Mouse (Mus musculus) ovary, postnatal 36 days (tissue): ENCODE results near the gene Ttf1.
A peak's percentile ranks its signal among the peaks of the same experiment; 100 is the strongest.
"Not testable (repeated sequence)": the region's sequence is repeated elsewhere in the genome, so short reads cannot be mapped to it uniquely, and the experiment has no call there.

ENCODE experiments used
- DNase-seq: peaks from one replicate; pipeline ENCODE4 v3.0.0; 2022; ENCODE audit warnings: low spot score, mixed read lengths

Ttf1 gene

DNA sequence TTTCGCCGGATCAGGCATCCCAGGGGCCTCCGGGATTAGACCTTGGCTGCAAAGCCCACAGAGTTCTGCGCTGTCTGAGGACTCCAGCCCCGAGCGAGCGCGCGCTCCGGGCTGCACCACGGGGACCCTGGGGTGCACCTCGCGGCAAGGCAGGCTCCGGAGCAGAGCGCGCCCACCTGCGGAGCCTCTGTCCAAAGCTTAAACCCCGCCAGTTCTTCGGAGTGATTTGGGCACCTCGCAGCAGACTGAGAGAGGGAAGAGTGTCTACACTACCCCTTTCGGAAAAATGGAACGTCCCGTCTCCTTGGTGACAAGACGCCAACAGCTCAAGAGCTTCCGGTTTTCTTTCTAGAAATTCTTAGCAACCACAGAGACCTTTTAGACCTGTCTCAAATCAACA lies 5.1 kb upstream of the Ttf1 start, which contains the start of gene Cfap77:
TSS of gene Cfap77 (minus strand) at position 76 of the 400 bp plus-strand sequence.
- peak; percentile 48 for DNase-seq

DNA sequence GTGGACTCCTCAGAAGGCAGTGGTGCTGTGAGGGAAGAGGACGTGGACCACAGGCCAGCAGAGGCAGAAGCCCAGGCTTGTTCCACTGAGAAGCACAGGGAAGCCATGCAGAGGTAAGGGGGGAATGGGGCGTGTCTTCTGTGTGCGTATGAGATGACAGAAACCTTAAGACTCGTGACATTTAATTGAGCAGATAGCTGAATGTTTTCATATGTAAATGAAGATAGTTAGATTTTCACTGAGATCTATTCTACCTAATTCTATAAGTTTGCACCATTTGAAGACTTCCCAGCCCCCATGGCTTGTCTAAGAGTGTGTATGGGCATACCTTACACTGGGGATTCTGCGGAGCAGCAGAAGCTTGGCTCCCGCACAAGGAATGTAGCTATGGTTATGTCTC lies 5.7 kb downstream of the Ttf1 start:
- no peak for DNase-seq

- DNase-seq = no peak
Observed at GRCm38 (mm10) chr2:29066410-29066809, 6.3 kb downstream of the Ttf1 start.

DNA sequence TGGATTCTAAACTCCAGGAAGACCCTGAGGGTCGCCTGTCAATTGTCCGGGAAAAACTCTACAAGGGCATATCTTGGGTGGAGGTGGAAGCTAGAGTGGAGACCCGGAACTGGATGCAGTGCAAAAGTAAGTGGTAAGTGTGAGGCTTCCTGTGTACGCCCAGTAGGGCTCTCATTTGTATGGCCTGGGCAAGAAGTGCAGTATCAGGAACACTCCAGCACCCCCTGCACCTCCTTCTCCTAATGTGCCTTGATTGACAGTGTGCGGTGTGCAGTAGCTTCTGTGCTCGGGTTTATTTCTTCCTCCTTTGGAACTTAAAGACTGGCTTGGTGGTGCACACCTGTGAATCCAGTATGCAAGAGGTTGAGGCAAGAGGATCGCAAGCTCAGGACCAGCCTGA lies 14.6 kb downstream of the Ttf1 start:
- no peak for DNase-seq

- no peak for DNase-seq
Observed at GRCm38 (mm10) chr2:29075331-29076070, 15.4 kb downstream of the Ttf1 start.

- no peak for DNase-seq
Observed at GRCm38 (mm10) chr2:29076226-29076625, 16.2 kb downstream of the Ttf1 start.

- peak; percentile 23 for DNase-seq
Observed at GRCm38 (mm10) chr2:29081965-29082364, 21.9 kb downstream of the Ttf1 start.

DNA sequence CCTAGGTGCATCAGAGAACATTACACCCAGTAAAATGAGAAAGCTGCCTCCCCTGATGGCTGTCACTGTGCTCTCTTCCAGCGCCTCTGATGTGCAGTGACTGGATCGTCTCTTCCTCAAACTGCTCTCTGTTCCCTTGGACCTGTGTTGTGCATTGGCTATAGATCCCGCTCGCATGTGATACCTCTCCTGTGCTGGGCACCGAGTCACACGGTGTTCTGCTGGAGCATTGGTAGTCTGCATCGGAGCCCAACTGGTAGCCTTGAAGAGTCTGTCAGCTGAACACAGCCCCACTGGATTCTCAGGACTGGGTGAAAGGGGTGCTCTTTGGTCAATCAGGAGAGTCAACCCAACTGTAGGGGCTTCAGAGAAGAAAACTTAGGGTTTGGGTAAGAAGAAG lies 26.0 kb downstream of the Ttf1 start:
- no peak for DNase-seq

DNA sequence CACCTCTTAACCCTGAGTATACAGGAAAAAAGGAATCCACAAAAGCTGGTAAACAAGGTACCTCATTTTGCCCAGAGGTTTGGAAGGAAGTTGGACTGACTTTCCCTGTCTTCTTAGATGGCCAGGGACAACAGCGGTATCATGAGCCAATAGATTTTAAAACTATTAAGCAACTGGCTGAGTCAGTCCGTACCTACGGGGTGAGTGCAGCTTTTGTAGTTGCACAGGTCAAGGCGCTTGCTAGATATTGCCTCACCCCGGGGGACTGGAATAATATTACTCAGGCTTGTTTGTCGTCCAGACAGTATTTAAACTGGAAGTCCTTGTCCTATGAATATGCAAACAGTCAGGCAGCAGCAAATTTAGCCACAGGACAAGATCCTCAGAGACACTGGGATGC lies 29.2 kb downstream of the Ttf1 start:
- DNase-seq = not testable (repeated sequence)

GRCm38 (mm10) chr2:29095674-29096073 lies 35.6 kb downstream of the Ttf1 start:
- DNase-seq = no peak

DNA sequence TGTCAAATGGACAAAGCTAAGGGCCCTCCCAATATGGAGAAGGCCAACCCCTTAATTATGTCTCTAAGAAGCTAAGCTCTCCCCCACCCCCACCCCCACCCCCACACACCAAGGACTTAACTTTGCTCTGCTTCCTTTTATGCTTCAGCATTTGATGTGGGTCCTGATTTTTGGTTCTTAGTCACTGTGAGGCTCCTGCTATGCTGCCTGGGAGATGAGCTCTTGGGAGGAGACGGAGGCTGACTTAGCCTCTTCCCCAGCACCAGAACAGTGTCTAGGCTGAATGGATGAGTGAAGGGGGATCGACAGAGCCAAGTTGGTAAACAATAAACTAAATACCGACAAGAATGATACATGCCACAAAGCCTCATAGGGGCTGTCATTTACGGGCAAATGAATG lies 36.7 kb downstream of the Ttf1 start:
- no peak for DNase-seq

- no peak for DNase-seq
Observed at GRCm38 (mm10) chr2:29097465-29097864, 37.4 kb downstream of the Ttf1 start.

DNA sequence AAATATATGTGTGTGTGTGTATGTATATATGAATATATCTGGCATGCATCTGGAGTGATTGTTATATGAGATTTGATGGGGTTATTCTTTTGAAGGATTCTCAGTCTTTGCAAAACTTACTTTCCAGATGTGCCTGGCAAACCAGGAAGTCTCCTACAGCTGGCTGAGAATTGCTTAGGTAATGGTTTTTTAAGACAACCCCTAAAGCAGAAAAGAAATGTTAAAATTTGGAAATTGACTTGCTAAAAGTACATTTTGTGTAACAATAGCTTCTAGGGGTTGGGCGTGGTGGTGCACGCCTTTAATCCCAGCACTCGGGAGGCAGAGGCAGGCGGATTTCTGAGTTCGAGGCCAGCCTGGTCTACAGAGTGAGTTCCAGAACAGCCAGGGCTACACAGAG lies 37.9 kb downstream of the Ttf1 start:
- not testable (repeated sequence) for DNase-seq

DNA sequence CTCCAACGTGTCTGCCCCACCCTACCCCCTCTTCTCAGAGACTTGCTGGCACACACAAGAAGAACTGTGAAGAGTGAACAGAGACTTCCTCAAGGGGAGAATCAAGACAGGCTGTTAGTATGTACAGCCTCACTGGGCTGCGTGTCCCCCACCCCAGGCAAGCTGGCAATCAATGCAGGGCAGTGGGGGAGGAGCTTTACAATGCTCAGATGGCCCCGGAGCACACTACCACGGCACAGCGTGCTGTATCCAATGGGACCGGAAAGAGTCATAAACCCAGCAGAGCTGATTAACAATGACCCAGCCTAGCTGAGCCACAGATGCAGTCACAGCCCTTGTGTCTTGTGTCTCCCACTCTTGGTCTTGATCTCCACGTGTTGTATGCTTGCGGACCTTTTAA lies 38.7 kb downstream of the Ttf1 start:
- no peak for DNase-seq

DNA sequence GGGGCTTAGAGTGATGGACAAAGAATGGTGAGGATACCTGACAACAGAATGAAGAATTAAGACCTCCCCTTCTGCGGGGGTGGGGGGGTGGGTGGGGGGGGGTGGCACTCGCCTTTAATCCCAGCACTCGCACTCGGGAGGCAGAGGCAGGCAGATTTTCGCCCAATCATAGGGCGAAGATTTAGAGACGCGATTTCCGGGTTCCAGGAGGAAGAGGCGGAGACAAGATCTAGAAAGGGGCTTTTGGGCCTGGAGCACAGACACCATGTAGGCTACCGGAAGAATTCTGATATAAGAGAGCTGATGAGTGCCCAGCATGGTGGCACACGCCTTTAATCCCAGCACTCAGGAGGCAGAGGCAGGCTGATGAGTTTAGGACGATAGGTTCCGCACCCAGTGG lies 39.6 kb downstream of the Ttf1 start:
- no peak for DNase-seq

GRCm38 (mm10) chr2:29100822-29101534 lies 40.9 kb downstream of the Ttf1 start:
- DNase-seq = no peak

DNA sequence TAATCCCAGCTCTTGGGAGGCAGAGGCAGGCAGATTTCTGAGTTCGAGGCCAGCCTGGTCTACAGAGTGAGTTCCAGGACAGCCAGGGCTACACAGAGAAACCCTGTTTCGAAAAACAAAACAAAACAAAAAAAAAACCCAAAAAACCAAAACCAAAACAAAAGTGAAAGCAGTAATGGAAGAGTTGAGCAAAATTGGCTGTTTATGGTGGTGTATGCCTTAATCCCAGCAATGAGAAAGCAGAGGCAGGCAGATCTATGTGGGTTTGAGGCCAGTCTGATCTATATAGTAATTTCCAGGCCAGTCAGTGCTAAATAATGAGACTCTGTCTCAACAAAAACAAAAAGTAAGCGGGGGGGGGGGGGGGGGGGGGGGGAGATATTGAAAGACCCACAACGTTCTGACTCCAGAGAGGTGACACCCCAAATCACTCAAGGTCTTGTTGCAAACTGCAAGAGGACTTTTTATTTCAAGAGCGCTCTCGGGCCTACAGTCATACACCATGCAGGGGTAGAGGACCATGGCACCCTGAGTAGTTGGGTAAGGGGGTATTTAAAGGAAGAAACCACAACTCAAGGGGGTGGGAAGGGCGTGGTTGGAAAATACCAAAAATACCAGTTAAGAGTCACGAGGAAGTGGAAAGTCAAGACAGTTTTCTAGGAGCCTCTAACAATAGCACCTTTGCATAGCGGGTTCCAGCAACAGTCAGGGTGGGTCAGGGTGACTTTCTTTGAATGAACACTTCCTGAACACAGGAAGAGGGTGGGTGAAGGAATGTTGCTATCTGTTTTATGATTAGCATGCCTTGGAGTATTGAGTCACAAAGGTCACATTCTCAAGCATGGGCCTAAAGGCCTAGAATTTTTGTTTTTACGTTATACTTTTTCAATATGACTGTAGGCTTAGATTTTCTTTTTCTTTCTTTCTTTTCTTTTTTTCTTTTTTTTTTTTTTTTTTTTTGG lies 42.6 kb downstream of the Ttf1 start:
- DNase-seq = not testable (repeated sequence)

DNA sequence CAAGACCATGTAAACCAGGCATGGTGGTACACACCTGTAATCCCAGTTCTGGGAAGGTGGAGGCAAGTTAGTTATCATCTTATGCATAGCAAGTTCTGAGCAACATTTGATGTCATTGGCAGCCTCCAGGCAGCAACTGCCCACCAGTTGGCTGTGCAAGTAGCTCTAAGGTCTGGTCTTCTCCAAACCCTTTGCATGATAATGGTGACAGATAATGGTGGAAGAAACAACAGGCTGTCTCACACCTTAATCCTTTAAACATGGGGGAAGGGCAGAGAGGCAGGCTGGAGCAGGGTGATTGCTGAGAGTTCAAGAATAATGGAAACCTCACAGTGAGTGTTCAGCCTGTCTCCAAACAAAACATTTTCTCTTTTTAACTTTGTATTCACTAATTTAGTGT lies 60.9 kb downstream of the Ttf1 start:
- no peak for DNase-seq

- DNase-seq = no peak
Observed at GRCm38 (mm10) chr2:29122446-29122845, 62.4 kb downstream of the Ttf1 start.

- no peak for DNase-seq
Observed at GRCm38 (mm10) chr2:29123907-29124569, 64.0 kb downstream of the Ttf1 start, which contains the start of gene Setx. TSS of gene Setx (plus strand) at chr2:29124181.

GRCm38 (mm10) chr2:29124571-29124935 lies 64.5 kb downstream of the Ttf1 start:
- DNase-seq = no peak
